Mouse (Mus musculus) spleen, adult 2 months (tissue): ENCODE measurements around the gene Slc2a3. TPM values are rescaled to one million over a fixed set of nuclear protein-coding genes. Genes with fewer than 3 reads are reported as not detected.

ENCODE experiments used
- DNase-seq, 2 experiments: peaks; one replicate each; pipeline versions ENCODE4 v3.0.0 to v3.0.0-alpha.2; 2012 to 2021; ENCODE audit warnings: low spot score in 2 of 2, low read depth in 1 of 2
- H3K27ac ChIP-seq: fragments of 200-500 bp; 2 replicates; pipeline ENCODE4 v1.5.1; 2012; ENCODE audit warnings: low read length, inconsistent platforms; ENCODE audit not compliant: insufficient read depth
- H3K27me3 ChIP-seq: fragments of 200-500 bp; 2 replicates; pipeline ENCODE4 v1.6.1; 2012; ENCODE audit warnings: mild to moderate bottlenecking, moderate library complexity, low read length, inconsistent platforms; ENCODE audit not compliant: control insufficient read depth, insufficient read depth
- H3K36me3 ChIP-seq: fragments of 200-500 bp; 2 replicates; pipeline ENCODE4 v1.6.1; 2012; ENCODE audit warnings: mild to moderate bottlenecking, low read length, inconsistent platforms; ENCODE audit not compliant: control insufficient read depth, insufficient read depth
- H3K4me1 ChIP-seq: fragments of 200-500 bp; 2 replicates; pipeline ENCODE4 v1.6.1; 2011; ENCODE audit warnings: inconsistent platforms; ENCODE audit not compliant: control insufficient read depth, insufficient read depth, insufficient read length
- H3K4me3 ChIP-seq: fragments of 200-500 bp; 2 replicates; pipeline ENCODE4 v1.5.1; 2011; ENCODE audit warnings: mild to moderate bottlenecking, inconsistent platforms; ENCODE audit not compliant: insufficient read depth, insufficient read length; ENCODE audit errors: extremely low read depth
- CTCF ChIP-seq: fragments of 200-500 bp; IDR thresholded peaks from 2 replicates; pipeline ENCODE4 v1.5.1; 2011; ENCODE audit warnings: mild to moderate bottlenecking, inconsistent platforms; ENCODE audit not compliant: insufficient read depth, insufficient read length, insufficient replicate concordance; ENCODE audit errors: extremely low read depth
- POLR2A ChIP-seq: fragments of 200-500 bp; IDR thresholded peaks from 2 replicates; pipeline ENCODE4 v1.6.1; 2011; ENCODE audit warnings: low read depth, low read length, inconsistent platforms
- WGBS: fragments of 180-500 bp; shearing (Covaris S2); methylation state at CpG from one replicate; pipeline ENCODE4 v1.1.7; 2018; 5-methylcytosine and 5-hydroxymethylcytosine counted together
- polyA plus RNA-seq: library from polyadenylated mRNA; depleted of rRNA; stranded (reverse); fragments of >200 nt; gene quantifications from 2 replicates; pipeline ENCODE4 v1.2.3, GENCODE M21; 2012

Slc2a3 gene
- polyA plus RNA-seq, 1 experiment, result 17.8 TPM

DNA sequence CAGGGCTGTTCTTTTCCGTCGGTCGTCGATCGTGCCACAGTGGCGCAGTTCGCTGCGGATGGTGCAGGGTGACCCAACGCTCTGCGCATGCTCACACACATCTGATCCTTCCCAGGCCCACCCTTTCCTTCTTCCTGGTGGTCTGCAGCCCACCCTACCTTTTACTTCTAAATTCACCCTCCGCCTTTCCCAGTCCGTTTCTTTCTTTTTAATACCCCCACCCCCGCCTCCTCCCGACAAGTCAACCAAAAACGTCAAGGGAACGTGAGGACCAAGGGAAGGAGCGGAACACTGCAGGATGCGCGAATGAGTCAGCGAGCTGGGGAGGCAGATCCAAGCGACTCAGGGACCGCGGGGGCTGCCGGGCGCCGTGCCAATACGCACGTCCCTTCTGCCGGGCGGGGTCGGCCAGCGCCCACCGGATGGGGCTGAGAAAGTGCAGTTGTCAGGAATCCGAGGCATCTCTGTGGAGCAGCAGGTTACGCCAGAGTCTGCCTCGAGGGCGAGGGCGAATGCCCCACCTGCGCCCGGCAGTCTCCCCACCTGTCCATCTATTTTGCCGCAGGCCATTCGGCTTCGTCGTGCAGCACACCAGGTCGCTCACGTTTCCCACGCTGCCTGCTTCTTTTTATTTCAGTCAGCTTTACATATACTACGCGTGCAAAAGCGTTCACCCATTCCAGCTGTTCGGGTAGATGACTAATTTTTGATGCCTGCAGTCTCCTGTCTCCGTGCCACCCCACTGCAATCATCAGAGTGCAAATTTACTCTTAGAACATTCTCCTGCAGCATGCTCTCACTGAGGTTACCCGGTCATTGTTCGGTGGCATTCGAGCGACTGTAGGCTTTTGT, 36.8 kb downstream of the Slc2a3 start:
- Histone ChIP-seq H3K27me3 (no peaks in the 10 kb centered on the region), H3K4me1 (peaks cover 8% of the 10 kb centered on the region), H3K27ac (no peak overlapping the region), H3K4me3 (peak overlapping the region; percentile 51), H3K36me3 (no peaks in the 10 kb centered on the region)
- 3% methylated on average over 56 of the region's 56 CpGs for WGBS
- peak in 1 of 2 experiments; percentile 33 for DNase-seq
- TF ChIP-seq CTCF (no peak), POLR2A (no peak)

DNA sequence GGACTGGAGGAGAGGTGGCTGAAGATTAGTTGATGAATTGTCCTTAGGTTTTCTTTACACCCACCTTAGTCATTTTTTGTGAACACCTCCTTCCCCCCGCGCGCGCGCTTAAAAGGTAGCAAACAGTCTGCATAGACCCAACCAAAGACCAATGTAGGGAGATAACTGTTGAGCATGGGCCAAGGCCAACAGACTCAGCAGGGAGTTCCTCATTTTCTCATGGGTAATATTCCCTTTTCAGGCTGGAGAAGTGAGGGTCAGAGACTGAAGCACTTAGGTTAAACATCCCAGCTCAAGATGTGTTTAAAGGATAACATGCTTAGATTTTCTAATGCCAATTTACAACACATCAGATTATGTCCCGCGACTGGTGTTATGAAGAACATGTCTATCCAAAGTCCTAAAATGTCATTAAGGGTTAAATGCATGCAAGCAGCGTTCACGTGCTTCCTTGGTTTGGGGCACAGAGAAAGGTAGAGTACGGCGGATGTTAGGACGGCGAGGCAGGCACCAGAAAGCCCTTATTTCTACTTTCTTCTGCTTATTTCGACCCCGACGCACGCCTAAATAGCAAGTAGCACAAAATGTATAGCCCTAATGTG, 37.5 kb downstream of the Slc2a3 start:
- Histone ChIP-seq H3K27ac (no peak overlapping the region), H3K36me3 (no peaks in the 10 kb centered on the region), H3K4me3 (peak overlapping the region; percentile 51), H3K27me3 (no peaks in the 10 kb centered on the region), H3K4me1 (peaks cover 8% of the 10 kb centered on the region)
- WGBS, result 25% methylated on average over 17 of the region's 17 CpGs
- TF ChIP-seq POLR2A, result no peak
- no peak for TF ChIP-seq CTCF
- DNase-seq, result no peak

DNA sequence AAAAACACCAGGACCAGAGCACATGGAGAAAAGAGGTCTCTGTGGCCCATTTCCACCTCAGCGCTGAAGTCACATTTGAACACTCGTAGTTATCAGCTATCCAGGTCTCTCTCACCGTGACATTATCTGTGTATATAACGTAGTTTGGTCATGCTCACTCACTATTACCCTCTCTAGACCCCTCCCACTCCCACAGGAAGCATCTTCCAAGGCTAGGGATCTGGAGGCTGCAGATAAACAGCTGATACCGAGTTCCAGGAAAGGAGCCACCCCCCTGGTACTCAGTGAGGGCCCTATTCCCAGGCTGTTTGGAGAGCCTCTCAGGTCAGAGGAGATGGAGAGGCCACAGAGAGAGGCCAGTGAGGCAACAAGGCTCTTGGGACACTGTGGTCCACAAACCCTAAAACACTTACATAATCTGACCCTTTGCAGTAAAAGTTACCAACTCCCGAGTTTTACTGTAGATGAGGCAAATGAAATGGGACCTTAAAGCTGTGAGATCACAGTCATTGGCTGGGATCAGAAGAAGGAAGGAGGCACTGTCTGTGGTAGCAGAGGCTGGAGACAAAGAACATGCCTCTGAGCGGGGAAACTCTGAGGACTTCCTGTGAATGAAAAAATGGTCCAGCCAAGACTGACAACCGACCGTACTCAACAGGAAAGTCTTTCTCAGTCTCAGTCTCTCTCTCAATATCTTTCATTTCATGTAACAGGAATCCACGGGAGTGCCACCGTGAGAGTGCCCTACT, 38.3 kb downstream of the Slc2a3 start:
- no peak for DNase-seq
- peaks cover 8% of the 10 kb centered on the region for H3K4me1 ChIP-seq
- WGBS, result 49% methylated on average over 11 of the region's 11 CpGs
- H3K4me3 ChIP-seq, result no peak overlapping the region
- TF ChIP-seq POLR2A (no peak), CTCF (no peak)
- no peaks in the 10 kb centered on the region for H3K27me3 ChIP-seq
- no peaks in the 10 kb centered on the region for H3K36me3 ChIP-seq
- no peak overlapping the region for H3K27ac ChIP-seq

DNA sequence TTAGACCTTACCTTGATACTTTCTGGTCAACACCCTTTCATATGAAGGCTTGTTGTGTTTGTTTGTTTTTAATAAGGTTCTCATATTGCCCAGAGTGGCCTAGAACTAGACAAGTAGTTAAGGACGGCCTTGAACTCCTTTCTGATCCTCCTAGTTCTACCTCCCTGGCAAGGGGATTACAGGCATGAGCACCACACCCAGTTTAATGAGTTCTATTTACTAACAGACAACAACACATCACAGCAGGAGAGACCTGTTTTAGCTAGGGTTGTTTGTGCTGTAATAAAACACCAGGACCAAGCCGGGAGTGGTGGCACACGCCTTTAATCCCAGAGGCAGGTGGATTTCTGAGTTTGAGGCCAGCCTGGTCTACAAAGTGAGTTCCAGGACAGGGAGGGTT, 39.0 kb downstream of the Slc2a3 start:
- no peak overlapping the region for H3K27ac ChIP-seq
- DNase-seq, result no peak
- H3K4me1 ChIP-seq, result peaks cover 8% of the 10 kb centered on the region

DNA sequence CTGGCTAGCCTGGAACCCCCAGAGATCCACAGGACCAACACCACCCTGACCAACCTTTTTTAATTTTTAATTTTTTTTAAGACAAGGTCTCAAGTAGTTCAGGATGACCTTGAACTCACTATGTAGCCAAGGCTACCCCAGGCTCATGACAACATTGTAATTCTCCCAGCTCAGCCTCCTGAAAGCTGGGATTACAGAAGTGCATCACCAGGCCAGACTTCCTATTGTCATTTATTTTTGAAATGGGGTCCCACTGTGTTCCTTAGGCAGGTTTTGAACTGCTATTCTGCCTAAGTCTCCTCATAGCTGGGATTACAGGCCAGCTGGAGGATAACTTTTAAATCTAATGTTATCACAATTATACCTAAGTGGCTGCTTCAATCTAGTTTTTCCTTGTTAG, 39.5 kb downstream of the Slc2a3 start:
- no peak for TF ChIP-seq POLR2A
- no peak for TF ChIP-seq CTCF
- H3K27me3 ChIP-seq, result no peaks in the 10 kb centered on the region
- no peak overlapping the region for H3K27ac ChIP-seq
- H3K36me3 ChIP-seq, result no peaks in the 10 kb centered on the region
- H3K4me3 ChIP-seq, result no peak overlapping the region
- no peak for DNase-seq
- peaks cover 8% of the 10 kb centered on the region for H3K4me1 ChIP-seq

More for the DNA sequence above, 39.0 kb downstream of the Slc2a3 start:
- no peaks in the 10 kb centered on the region for H3K27me3 ChIP-seq
- H3K36me3 ChIP-seq, result no peaks in the 10 kb centered on the region
- 90% methylated on average over 3 of the region's 3 CpGs for WGBS
- H3K4me3 ChIP-seq, result no peak overlapping the region
- TF ChIP-seq CTCF (no peak), POLR2A (no peak)

- Histone ChIP-seq H3K4me3 (peak overlapping the region; percentile 55), H3K27me3 (no peaks in the 10 kb centered on the region), H3K27ac (no peak overlapping the region), H3K36me3 (no peaks in the 10 kb centered on the region), H3K4me1 (peaks cover 12% of the 10 kb centered on the region)
- WGBS, result 14% methylated on average over 11 of the region's 11 CpGs
- peak in 1 of 2 experiments; percentile 43 for DNase-seq
- no peak for TF ChIP-seq POLR2A
- TF ChIP-seq CTCF, result no peak
These were observed 40.3 kb downstream of the Slc2a3 start for GRCm38 (mm10) chr6:122761011-122761599.
